In genomic region chr12:86421490-86421904, GRCm38 (mm10) we compare ENCODE assay signal across 8 mouse cellular contexts.
DNase-seq lines count a peak whose midpoint lies in the region; ATAC-seq and TF ChIP-seq lines count a peak whose summit lies in the region.

No protein-coding gene starts in this region.

- H3K27ac ChIP-seq in forebrain, embryonic 10.5 days: peak overlapping the region; percentile 67
- H3K27ac ChIP-seq in liver, embryonic 13.5 days: no peak overlapping the region
- no peak overlapping the region for H3K27ac ChIP-seq in thymus, adult 2 months (ENCODE audit: control insufficient read depth, insufficient read depth, low read length)

- H3K27me3 ChIP-seq in forebrain, embryonic 10.5 days (ENCODE audit: poor library complexity, severe bottlenecking): peaks cover 88% of the 10 kb centered on the region
- H3K27me3 ChIP-seq in liver, embryonic 13.5 days: peaks cover 87% of the 10 kb centered on the region
- H3K27me3 ChIP-seq in thymus, adult 2 months (ENCODE audit: control insufficient read depth, insufficient read depth, low read length): peaks cover 13% of the 10 kb centered on the region; the same call in 1 of the 2 replicates

- TF ChIP-seq CTCF in thymus, adult 2 months (IDR thresholded peaks at IDR 0.05; ENCODE audit: borderline replicate concordance, control insufficient read depth, extremely low read depth, insufficient read depth, low read length, poor library complexity): no peak

- H3K4me1 ChIP-seq in forebrain, embryonic 10.5 days: peaks cover 36% of the 10 kb centered on the region
- H3K4me1 ChIP-seq in liver, embryonic 13.5 days (replicated peaks): peaks cover 6% of the 10 kb centered on the region; the same call in 1 of the 2 replicates
- H3K4me1 ChIP-seq in thymus, adult 2 months (replicated peaks; ENCODE audit: control insufficient read depth, insufficient read depth, low read length): no peaks in the 10 kb centered on the region

- peak overlapping the region; percentile 67 for H3K4me3 ChIP-seq in forebrain, embryonic 10.5 days
- peak overlapping the region; percentile 44 for H3K4me3 ChIP-seq in liver, embryonic 13.5 days (replicated peaks)
- H3K4me3 ChIP-seq in thymus, adult 2 months (ENCODE audit: control insufficient read depth, insufficient read depth, low read length): no peak overlapping the region

- peak overlapping the region; percentile 54 for H3K4me2 ChIP-seq in liver, embryonic 13.5 days

- ATAC-seq in liver, embryonic 13.5 days (ENCODE audit: low read depth): no peak

- intact Hi-C loops in heart, postnatal 14 days (cut with DNase I): no loop called here

- H3K9me3 ChIP-seq in forebrain, embryonic 10.5 days: no peaks in the 10 kb centered on the region
- no peaks in the 10 kb centered on the region for H3K9me3 ChIP-seq in liver, embryonic 13.5 days (replicated peaks)

- peak; percentile 23 for DNase-seq in ovary, postnatal 36 days (ENCODE audit: low spot score)
- DNase-seq in ovary, postnatal 10 days (ENCODE audit: low spot score): no peak
- DNase-seq in forebrain, embryonic 10.5 days (ENCODE audit: extremely low spot score, low spot score): peak; percentile 56
- peak; percentile 42 to 46 for DNase-seq in heart, postnatal 14 days
- DNase-seq in layer of hippocampus, adult 11-12 months (ENCODE audit: low spot score): peak; percentile 40
- DNase-seq in liver, embryonic 13.5 days: no peak
- peak; percentile 81 for DNase-seq in retina, postnatal 1 day
- DNase-seq in thymus, adult 2 months: no peak

- no peak for TF ChIP-seq POLR2A in thymus, adult 2 months (IDR thresholded peaks at IDR 0.05; ENCODE audit: control insufficient read depth, extremely low read depth, insufficient read depth, low read length, poor library complexity)

- no peaks in the 10 kb centered on the region for H3K36me3 ChIP-seq in forebrain, embryonic 10.5 days (replicated peaks)
- H3K36me3 ChIP-seq in liver, embryonic 13.5 days: no peaks in the 10 kb centered on the region
- H3K36me3 ChIP-seq in thymus, adult 2 months (ENCODE audit: control insufficient read depth, insufficient read depth, low read length): no peaks in the 10 kb centered on the region

- WGBS in forebrain, embryonic 10.5 days: under 1% methylated on average over 37 of the region's 37 CpGs
- under 1% methylated on average over 37 of the region's 37 CpGs for WGBS in liver, embryonic 13.5 days (ENCODE audit: insufficient replicate concordance)
- 3% methylated on average over 37 of the region's 37 CpGs for WGBS in thymus, adult 2 months

- no peak overlapping the region for H3K9ac ChIP-seq in liver, embryonic 13.5 days

Comparison
In these comparisons a context has a peak if more than half of its experiments do, and no peak if none do; other contexts are left out.
1. DNase-seq: peak in ovary, postnatal 36 days (single experiment), forebrain, embryonic 10.5 days (single experiment), heart, postnatal 14 days (2 of 2), layer of hippocampus, adult 11-12 months (single experiment) and retina, postnatal 1 day (single experiment); none in ovary, postnatal 10 days (single experiment), liver, embryonic 13.5 days (single experiment) and thymus, adult 2 months (single experiment).